Mouse (Mus musculus) kidney, embryonic 16.5 days (tissue): Measurements from ENCODE around the gene Trp53tg5. TPM values are rescaled to one million over a fixed set of nuclear protein-coding genes. Genes with fewer than 3 reads are reported as not detected.

Experiments used
- ATAC-seq: fragments of 200-750 bp; cut with Nextera tagmentation; 2 replicates; pipeline ENCODE4 v1.8.0; 2017; ENCODE audit warnings: moderate TSS enrichment; ENCODE audit not compliant: low FRiP score, low TSS enrichment
- H3K27ac ChIP-seq: fragments of 300-500 bp; sonication (generic); 2 replicates; pipeline ENCODE4 v1.5.1; 2014; ENCODE audit warnings: low read length
- H3K27me3 ChIP-seq: fragments of 300-500 bp; sonication (generic); 2 replicates; pipeline ENCODE4 v1.6.1; 2014; ENCODE audit warnings: low read length, control low read depth, mixed read lengths; ENCODE audit not compliant: insufficient read depth
- H3K36me3 ChIP-seq: fragments of 300-500 bp; sonication (generic); 2 replicates; pipeline ENCODE4 v1.6.1; 2014; ENCODE audit warnings: low read length, control low read depth, mixed read lengths; ENCODE audit not compliant: insufficient read depth
- H3K4me1 ChIP-seq: fragments of 300-500 bp; sonication (generic); 2 replicates; pipeline ENCODE4 v1.6.1; 2014; ENCODE audit warnings: low read length, control low read depth, mixed read lengths; ENCODE audit not compliant: insufficient read depth
- H3K4me2 ChIP-seq: fragments of 300-500 bp; sonication (generic); replicated peaks from 2 replicates; pipeline ENCODE4 v1.6.1; 2014; ENCODE audit warnings: low read depth, low read length
- H3K4me3 ChIP-seq: fragments of 300-500 bp; sonication (generic); 2 replicates; pipeline ENCODE4 v1.5.1; 2014; ENCODE audit warnings: mild to moderate bottlenecking, low read length
- H3K9ac ChIP-seq: fragments of 300-500 bp; sonication (generic); replicated peaks from 2 replicates; pipeline ENCODE4 v1.6.1; 2014; ENCODE audit warnings: low read length
- H3K9me3 ChIP-seq: fragments of 300-500 bp; sonication (generic); 2 replicates; pipeline ENCODE4 v1.6.1; 2016; ENCODE audit warnings: low read length, control low read depth
- WGBS: fragments of 180-500 bp; shearing (Covaris S2); extraction: QIAGEN DNeasy Blood & Tissue Kit; methylation state at CpG from one replicate; pipeline ENCODE4 v1.1.7; 2014; 5-methylcytosine and 5-hydroxymethylcytosine counted together
- polyA plus RNA-seq: library from polyadenylated mRNA; unstranded; fragments of >200 nt; fragmentation: Nextera tagmentation; extraction: Ambion mirVana; gene quantifications from 2 replicates; pipeline ENCODE4 v1.2.1, GENCODE M21; 2015

The Trp53tg5 gene
- polyA plus RNA-seq, 1 experiment from 2014 or later, result not detected

DNA sequence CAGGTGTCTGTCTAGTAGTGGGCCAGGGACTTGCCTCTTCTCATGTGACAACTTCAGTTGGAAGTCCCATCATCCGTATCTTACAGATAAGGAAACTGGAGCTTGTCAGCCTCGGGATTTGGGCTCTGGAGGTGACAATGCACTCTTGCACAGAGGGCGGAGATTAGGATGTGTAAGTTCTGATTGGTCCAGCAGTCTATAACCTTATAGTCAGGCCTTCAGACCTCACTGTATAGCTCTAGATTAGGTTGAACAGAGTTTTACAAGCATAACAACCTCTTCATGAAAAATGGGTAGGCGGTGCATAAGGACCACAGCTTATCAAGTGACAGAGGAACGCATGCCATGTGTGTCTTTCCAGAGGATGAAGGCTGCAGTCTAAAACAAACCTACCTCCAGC is 6.7 kb downstream of the Trp53tg5 start:
- Histone ChIP-seq H3K9me3 (no peaks in the 10 kb centered on the region), H3K4me2 (no peak overlapping the region), H3K4me1 (peaks cover 4% of the 10 kb centered on the region), H3K36me3 (peaks cover 11% of the 10 kb centered on the region), H3K9ac (no peak overlapping the region), H3K27ac (no peak overlapping the region), H3K27me3 (no peaks in the 10 kb centered on the region), H3K4me3 (no peak overlapping the region)
- ATAC-seq, result no peak
- 72% methylated on average over 5 of the region's 5 CpGs for WGBS

DNA sequence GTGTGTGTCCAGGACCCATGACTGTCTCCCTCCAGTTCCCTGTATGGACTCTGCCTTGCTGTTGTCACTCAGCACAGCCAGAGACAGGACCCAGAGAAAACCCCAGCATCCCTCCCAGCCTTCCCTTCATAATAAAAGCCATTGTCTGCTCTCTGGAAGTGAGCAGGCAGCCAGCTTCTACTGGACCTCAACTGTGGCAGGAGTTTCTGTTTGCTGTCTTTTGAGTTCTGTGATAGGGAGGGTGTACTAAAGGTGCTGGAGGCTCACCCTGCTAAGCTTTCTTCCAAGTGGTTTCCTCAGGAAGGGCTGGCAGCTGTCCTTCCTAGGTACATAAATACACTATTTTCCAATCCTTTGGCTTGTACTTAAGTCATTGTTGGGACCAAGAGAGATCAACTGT is 8.4 kb downstream of the Trp53tg5 start:
- H3K9ac ChIP-seq, result no peak overlapping the region
- no peak overlapping the region for H3K4me2 ChIP-seq
- H3K27me3 ChIP-seq, result no peaks in the 10 kb centered on the region
- H3K9me3 ChIP-seq, result no peaks in the 10 kb centered on the region
- peaks cover 6% of the 10 kb centered on the region for H3K4me1 ChIP-seq
- H3K36me3 ChIP-seq, result peaks cover 11% of the 10 kb centered on the region
- H3K4me3 ChIP-seq, result no peak overlapping the region
- ATAC-seq, result no peak
- H3K27ac ChIP-seq, result no peak overlapping the region

DNA sequence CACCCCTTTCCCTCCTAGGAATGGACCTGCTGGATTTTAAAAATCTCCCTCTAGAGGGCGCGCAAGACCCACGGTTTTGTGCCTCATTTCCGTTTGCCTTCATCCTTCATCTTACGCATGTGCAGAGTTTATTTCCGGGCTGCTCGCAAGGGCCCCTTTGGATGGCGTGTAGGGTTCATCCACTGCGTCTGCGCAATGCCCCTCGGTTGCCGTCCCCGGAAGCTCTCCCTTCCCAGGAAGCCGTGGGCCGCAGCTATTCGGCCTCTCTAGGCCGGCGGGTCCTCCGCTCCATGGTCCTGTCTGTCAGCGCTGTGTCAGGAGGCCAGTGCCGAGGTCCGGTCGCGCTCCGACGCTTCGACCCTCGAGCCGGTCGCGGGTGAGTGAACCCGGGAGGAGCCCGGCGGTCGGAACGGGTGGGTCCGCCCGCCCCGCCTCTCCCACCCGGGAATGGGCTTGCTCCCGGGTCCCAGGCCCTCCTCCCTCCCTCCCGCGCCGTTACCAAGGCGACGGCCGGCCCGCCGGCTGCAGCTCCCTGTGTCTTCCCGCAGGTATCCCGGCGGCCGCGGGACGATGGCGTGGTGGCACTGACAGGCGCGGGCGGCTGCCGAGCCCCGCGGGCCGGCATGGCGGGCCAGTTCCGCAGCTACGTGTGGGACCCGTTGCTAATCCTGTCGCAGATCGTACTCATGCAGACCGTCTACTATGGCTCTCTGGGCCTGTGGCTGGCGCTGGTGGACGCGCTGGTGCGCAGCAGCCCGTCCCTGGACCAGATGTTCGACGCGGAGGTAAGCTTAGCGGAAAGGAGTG is 12.6 kb downstream of the Trp53tg5 start, which contains the start of gene Gm20458:
Gene Gm20458, plus strand, starts transcription at position 223 of the 807 bp plus-strand sequence.
- H3K9me3 ChIP-seq, result no peaks in the 10 kb centered on the region
- peaks cover 11% of the 10 kb centered on the region; the same call in 1 of the 2 replicates for H3K36me3 ChIP-seq
- peak within 1 kb of the TSS; percentile 91 for H3K4me3 ChIP-seq
- H3K27ac ChIP-seq, result peak within 1 kb of the TSS; percentile 83
- peak; percentile 98 for ATAC-seq
- H3K4me2 ChIP-seq, result peak within 1 kb of the TSS; percentile 75
- H3K4me1 ChIP-seq, result peaks cover 21% of the 10 kb centered on the region
- WGBS, result under 1% methylated on average over 64 of the region's 79 CpGs
- no peaks in the 10 kb centered on the region for H3K27me3 ChIP-seq
- H3K9ac ChIP-seq, result peak within 1 kb of the TSS; percentile 83

DNA sequence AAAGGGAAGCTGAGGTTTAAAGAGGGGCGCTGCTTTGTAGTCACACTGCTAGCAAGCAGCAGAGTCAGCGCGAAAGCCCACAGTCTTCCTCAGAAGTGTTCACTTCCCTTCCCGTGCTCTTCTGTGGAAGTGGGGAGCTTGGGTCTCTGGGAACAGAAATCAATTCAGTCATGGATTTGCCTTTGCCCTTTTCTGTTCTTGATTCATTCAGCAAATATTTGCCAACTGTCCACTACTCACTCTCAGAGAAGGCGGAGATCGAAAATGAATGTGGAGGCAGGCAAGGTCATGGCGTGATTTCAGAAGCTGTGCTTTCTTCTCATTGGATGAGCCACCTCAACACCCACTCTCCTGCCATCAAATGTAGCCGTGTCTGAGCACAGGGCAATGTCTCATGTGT is 15.0 kb downstream of the Trp53tg5 start:
- Histone ChIP-seq H3K9me3 (no peaks in the 10 kb centered on the region), H3K4me2 (no peak overlapping the region), H3K36me3 (no peaks in the 10 kb centered on the region), H3K27ac (peak overlapping the region; percentile 94), H3K9ac (no peak overlapping the region; the same call in 1 of the 2 replicates), H3K27me3 (no peaks in the 10 kb centered on the region), H3K4me3 (no peak overlapping the region), H3K4me1 (peaks cover 42% of the 10 kb centered on the region)
- no peak for ATAC-seq
- WGBS, result 87% methylated on average over 8 of the region's 8 CpGs

DNA sequence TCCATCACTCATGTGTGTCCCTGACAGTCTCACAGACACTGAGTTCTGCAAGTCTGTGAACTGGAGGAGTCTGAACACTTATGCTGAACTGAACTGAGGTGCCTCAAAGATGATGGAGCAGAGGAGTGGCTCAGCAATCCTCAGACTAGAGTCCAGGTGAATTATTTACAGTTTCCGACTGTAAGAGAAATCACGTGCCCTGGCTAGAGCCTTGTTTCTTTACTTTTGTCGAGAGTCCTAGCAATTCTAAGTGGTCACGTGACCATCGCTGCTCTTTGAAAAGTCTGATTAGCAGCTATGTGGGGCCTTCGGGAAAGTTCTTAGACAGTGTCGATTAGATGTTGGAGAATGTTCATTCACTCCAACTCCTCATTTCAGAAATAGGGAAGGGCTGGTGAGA is 15.6 kb downstream of the Trp53tg5 start:
- ATAC-seq, result no peak
- H3K36me3 ChIP-seq, result no peaks in the 10 kb centered on the region
- H3K27ac ChIP-seq, result peak overlapping the region; percentile 94
- peaks cover 45% of the 10 kb centered on the region for H3K4me1 ChIP-seq
- no peaks in the 10 kb centered on the region for H3K27me3 ChIP-seq
- H3K9ac ChIP-seq, result peak overlapping the region; percentile 35; the same call in 1 of the 2 replicates
- H3K4me3 ChIP-seq, result no peak overlapping the region
- WGBS, result 47% methylated on average over 7 of the region's 7 CpGs
- H3K9me3 ChIP-seq, result no peaks in the 10 kb centered on the region
- H3K4me2 ChIP-seq, result no peak overlapping the region

DNA sequence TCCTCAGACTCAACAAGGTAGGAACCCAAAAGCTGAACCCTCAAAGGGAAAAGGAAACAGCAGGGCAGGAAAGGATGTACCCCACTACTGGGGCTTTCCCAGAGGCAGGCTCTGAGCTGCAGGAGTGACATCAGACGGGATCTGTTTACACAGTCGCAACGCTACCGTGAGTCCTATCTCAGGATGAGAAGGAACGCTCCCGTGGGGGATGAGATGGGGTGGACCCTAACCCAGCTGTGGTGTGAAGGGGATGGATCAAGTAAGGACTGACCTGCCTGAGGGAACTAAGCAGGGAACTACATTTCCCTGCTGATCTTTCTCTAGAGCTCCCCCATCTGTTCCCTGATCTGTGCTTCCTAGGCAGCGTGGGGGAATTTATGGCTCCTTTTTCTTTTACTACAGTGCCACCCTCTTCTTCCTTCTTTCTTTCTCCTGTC is 16.6 kb downstream of the Trp53tg5 start, which contains the start of gene Sys1:
Gene Sys1, plus strand, starts transcription at position 101 of the 437 bp plus-strand sequence.
- peak within 1 kb of the TSS; percentile 50 for H3K9ac ChIP-seq
- no peaks in the 10 kb centered on the region for H3K36me3 ChIP-seq
- 2% methylated on average over 7 of the region's 7 CpGs for WGBS
- peak within 1 kb of the TSS; percentile 94 for H3K27ac ChIP-seq
- H3K4me3 ChIP-seq, result peak within 1 kb of the TSS; percentile 23
- H3K27me3 ChIP-seq, result no peaks in the 10 kb centered on the region
- no peak for ATAC-seq
- peak within 1 kb of the TSS; percentile 44 for H3K4me2 ChIP-seq
- H3K4me1 ChIP-seq, result peaks cover 43% of the 10 kb centered on the region
- no peaks in the 10 kb centered on the region for H3K9me3 ChIP-seq

DNA sequence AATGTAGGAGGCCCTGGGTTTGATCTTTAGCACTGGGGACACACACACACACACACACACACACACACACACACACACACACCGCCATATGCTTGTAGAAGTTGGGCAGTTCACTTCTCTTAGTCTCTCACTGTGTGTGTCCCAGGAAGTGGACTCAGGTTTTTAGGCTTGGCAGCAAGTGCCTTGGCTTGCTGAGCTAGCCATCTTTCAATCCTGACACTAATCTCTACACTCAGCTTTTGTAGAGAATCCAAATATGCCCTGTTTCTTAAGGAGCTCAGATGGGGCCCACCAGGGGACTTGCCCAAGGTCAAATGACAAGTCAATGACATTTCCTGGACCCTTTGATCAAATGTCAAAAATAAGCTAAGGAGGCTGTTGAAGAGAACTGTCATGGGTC is 17.1 kb downstream of the Trp53tg5 start:
- H3K4me2 ChIP-seq, result peak overlapping the region; percentile 44
- no peaks in the 10 kb centered on the region for H3K27me3 ChIP-seq
- 92% methylated on average over 1 of the region's 1 CpGs for WGBS
- H3K27ac ChIP-seq, result peak overlapping the region; percentile 92
- no peaks in the 10 kb centered on the region for H3K9me3 ChIP-seq
- peaks cover 40% of the 10 kb centered on the region for H3K4me1 ChIP-seq
- no peak overlapping the region for H3K4me3 ChIP-seq
- ATAC-seq, result no peak
- H3K9ac ChIP-seq, result 0 out of 2 replicates have a peak overlapping the region, but pooled peaks have one; percentile 50
- H3K36me3 ChIP-seq, result no peaks in the 10 kb centered on the region

DNA sequence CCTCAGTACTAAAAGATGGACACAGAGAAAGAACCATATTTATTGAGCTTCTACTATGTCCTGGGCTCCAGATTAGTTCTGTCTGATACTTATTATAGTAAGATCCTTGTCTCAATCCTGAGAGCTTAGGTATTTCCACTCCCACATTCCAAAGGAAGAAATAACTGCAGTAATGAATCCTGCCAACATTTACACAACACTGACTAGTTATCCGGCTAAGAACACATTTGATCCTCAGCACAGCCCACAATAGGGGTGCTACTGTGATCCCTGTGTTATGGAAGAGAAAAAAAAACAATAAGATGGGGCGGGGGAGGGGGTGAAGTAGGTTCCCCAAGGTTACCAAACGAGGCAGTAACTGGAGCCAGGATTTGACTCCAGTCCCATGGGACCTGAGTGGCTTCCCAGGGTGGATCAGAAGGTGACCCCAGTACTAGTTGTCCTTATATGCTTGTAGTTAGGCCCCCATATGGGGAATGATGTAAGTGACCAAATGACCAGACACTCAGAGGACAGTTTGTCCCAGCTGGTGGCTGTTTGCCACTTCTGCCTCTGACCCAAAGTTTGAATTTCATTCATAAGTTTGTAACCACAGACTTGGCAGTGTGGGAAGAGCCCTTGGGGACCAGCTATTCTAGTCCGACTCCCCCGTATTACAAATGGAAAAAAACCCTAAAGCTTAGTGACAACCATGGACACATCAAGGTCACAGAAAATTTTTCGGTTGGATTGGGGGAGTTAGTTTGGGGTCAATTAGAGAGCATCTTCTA is 17.9 kb downstream of the Trp53tg5 start:
- Histone ChIP-seq H3K27ac (peak overlapping the region; percentile 92), H3K4me1 (peaks cover 40% of the 10 kb centered on the region), H3K4me2 (no peak overlapping the region)

DNA sequence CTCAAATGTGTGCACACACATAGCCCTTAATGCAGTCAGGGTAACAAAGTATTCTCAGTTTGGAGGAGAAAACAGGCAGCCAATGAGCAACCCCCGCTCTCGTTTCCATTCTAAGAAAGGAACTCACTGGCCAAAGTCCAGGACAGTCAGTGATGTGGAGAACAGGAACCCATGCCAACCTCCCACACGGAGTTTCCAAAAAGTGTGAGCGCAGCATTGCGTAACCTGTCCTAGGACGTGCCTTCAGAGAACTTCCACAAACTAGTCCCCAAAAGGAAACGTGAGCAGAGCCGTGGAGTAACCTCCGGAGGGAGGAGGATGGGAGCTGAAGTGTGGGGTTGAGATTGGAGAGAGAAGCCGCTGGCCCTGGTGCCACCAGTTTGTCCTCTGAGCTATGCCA is 18.7 kb downstream of the Trp53tg5 start:
- Histone ChIP-seq H3K4me1 (peaks cover 40% of the 10 kb centered on the region), H3K4me3 (no peak overlapping the region), H3K36me3 (no peaks in the 10 kb centered on the region), H3K9ac (no peak overlapping the region), H3K27me3 (no peaks in the 10 kb centered on the region), H3K4me2 (no peak overlapping the region), H3K9me3 (no peaks in the 10 kb centered on the region), H3K27ac (peak overlapping the region; percentile 83)
- 53% methylated on average over 10 of the region's 10 CpGs for WGBS
- peak; percentile 25; the same call in 1 of the 2 replicates for ATAC-seq

More for the DNA sequence above, 17.9 kb downstream of the Trp53tg5 start:
- ATAC-seq, result no peak
- Histone ChIP-seq H3K27me3 (no peaks in the 10 kb centered on the region), H3K9ac (no peak overlapping the region), H3K4me3 (no peak overlapping the region), H3K9me3 (no peaks in the 10 kb centered on the region), H3K36me3 (no peaks in the 10 kb centered on the region)
- 48% methylated on average over 6 of the region's 6 CpGs for WGBS
